Comparison of ENCODE assay signal across 30 mouse cellular contexts in genomic region chr6:128447063-128447462, GRCm38 (mm10). TPM values are rescaled to one million over a fixed set of nuclear protein-coding genes. Genes with fewer than 3 reads are reported as not detected.
"Had no signal": no experiment of that assay in that cellular context is flagged by ENCODE, and none has a peak within 500 bp of the region (broad histone marks: within the 10 kb centered on the region; RNA-seq: fewer than 3 reads in every experiment).

No protein-coding gene starts in this region.

- H3K27ac ChIP-seq: limb, embryonic 10.5 days; limb, embryonic 12.5 days; limb, embryonic 13.5 days; limb, embryonic 15.5 days; liver, embryonic 12.5 days; liver, embryonic 13.5 days; liver, embryonic 14.5 days; liver, embryonic 15.5 days; lung, embryonic 15.5 days; macrophage; midbrain, embryonic 10.5 days; midbrain, embryonic 12.5 days; midbrain, embryonic 13.5 days; midbrain, embryonic 15.5 days had no signal

- H3K4me3 ChIP-seq: limb, embryonic 10.5 days; limb, embryonic 12.5 days; limb, embryonic 13.5 days; limb, embryonic 15.5 days; liver, embryonic 12.5 days; liver, embryonic 13.5 days; liver, embryonic 15.5 days; lung, embryonic 15.5 days; megakaryocyte, embryonic 14.5 days; midbrain, embryonic 10.5 days; midbrain, embryonic 12.5 days; midbrain, embryonic 13.5 days; midbrain, embryonic 15.5 days had no signal

- H3K4me2 ChIP-seq: limb, embryonic 12.5 days; limb, embryonic 13.5 days; limb, embryonic 15.5 days; liver, embryonic 11.5 days; liver, embryonic 13.5 days; liver, embryonic 15.5 days; lung, embryonic 14.5 days; lung, embryonic 15.5 days; midbrain, embryonic 11.5 days; midbrain, embryonic 12.5 days; midbrain, embryonic 13.5 days; midbrain, embryonic 15.5 days had no signal

- ATAC-seq: liver, embryonic 12.5 days; liver, postnatal 0 days; lung, postnatal 0 days had no signal

- H3K4me1 ChIP-seq: limb, embryonic 12.5 days; lung, embryonic 15.5 days had no signal

- DNase-seq: left cerebral cortex, postnatal 4 days; liver; liver, embryonic 13.5 days; liver, postnatal 0 days; lung, adult 18-20 months; lung, adult 2 months; lung, embryonic 14.5 days; lung, postnatal 10 days; lung, postnatal 14 days; lung, postnatal 36 days; lung, postnatal 4 days; midbrain, embryonic 14.5 days had no signal

- H3K27me3 ChIP-seq: limb, embryonic 12.5 days; limb, embryonic 13.5 days; limb, embryonic 15.5 days; liver, embryonic 13.5 days; liver, embryonic 15.5 days; lung, embryonic 15.5 days; midbrain, embryonic 12.5 days; midbrain, embryonic 13.5 days; midbrain, embryonic 15.5 days had no signal

- H3K9me3 ChIP-seq: limb, embryonic 10.5 days; limb, embryonic 12.5 days; limb, embryonic 13.5 days; limb, embryonic 15.5 days; liver, embryonic 12.5 days; liver, embryonic 13.5 days; liver, embryonic 15.5 days; lung, embryonic 15.5 days; megakaryocyte, embryonic 14.5 days; midbrain, embryonic 10.5 days; midbrain, embryonic 12.5 days; midbrain, embryonic 13.5 days; midbrain, embryonic 15.5 days had no signal

- H3K36me3 ChIP-seq: limb, embryonic 10.5 days; limb, embryonic 12.5 days; limb, embryonic 13.5 days; limb, embryonic 15.5 days; liver, embryonic 12.5 days; liver, embryonic 13.5 days; liver, embryonic 15.5 days; lung, embryonic 15.5 days; midbrain, embryonic 10.5 days; midbrain, embryonic 12.5 days; midbrain, embryonic 13.5 days; midbrain, embryonic 15.5 days had no signal

- H3K9ac ChIP-seq: limb, embryonic 12.5 days; limb, embryonic 13.5 days; limb, embryonic 15.5 days; liver, embryonic 12.5 days; liver, embryonic 13.5 days; liver, embryonic 14.5 days; liver, embryonic 15.5 days; liver, postnatal 0 days; lung, embryonic 14.5 days; lung, embryonic 15.5 days; midbrain, embryonic 12.5 days; midbrain, embryonic 13.5 days; midbrain, embryonic 15.5 days had no signal

RNA-seq across cellular contexts. Expression of gene Nrip2, which starts 48.0 kb away (rescaled TPM):
- polyA plus RNA-seq: liver, adult 2 months; macrophage had no signal
